Mouse (Mus musculus) heart, embryonic 11.5 days (tissue): ENCODE measurements around the gene Swap70. TPM values are rescaled to one million over a fixed set of nuclear protein-coding genes. Genes with fewer than 3 reads are reported as not detected.

Experiments used
- ATAC-seq: fragments of 200-750 bp; cut with Nextera tagmentation; replicated peaks from 2 replicates; pipeline ENCODE4 v1.8.0; 2017; ENCODE audit warnings: moderate library complexity; ENCODE audit not compliant: insufficient number of reproducible peaks, low FRiP score, low TSS enrichment
- H3K27ac ChIP-seq: fragments of 300-500 bp; sonication (generic); 2 replicates; pipeline ENCODE4 v1.5.1; 2014; ENCODE audit warnings: mild to moderate bottlenecking, low read depth, low read length
- H3K27me3 ChIP-seq: fragments of 300-500 bp; sonication (generic); 2 replicates; pipeline ENCODE4 v1.6.1; 2014; ENCODE audit warnings: mild to moderate bottlenecking, low read length, mixed read lengths; ENCODE audit not compliant: control insufficient read depth, insufficient read depth
- H3K36me3 ChIP-seq: fragments of 300-500 bp; sonication (generic); 2 replicates; pipeline ENCODE4 v1.6.1; 2014; ENCODE audit warnings: mild to moderate bottlenecking, low read length, moderate library complexity, mixed read lengths; ENCODE audit not compliant: control insufficient read depth, insufficient read depth
- H3K4me1 ChIP-seq: fragments of 300-500 bp; sonication (generic); 2 replicates; pipeline ENCODE4 v1.6.1; 2014; ENCODE audit warnings: low read length; ENCODE audit not compliant: control insufficient read depth, insufficient read depth
- H3K4me2 ChIP-seq: fragments of 300-500 bp; sonication (generic); 2 replicates; pipeline ENCODE4 v1.6.1; 2014; ENCODE audit warnings: mild to moderate bottlenecking, moderate library complexity
- H3K4me3 ChIP-seq: fragments of 300-500 bp; sonication (generic); 2 replicates; pipeline ENCODE4 v1.5.1; 2014; ENCODE audit warnings: low read depth, low read length
- H3K9ac ChIP-seq: fragments of 300-500 bp; sonication (generic); 2 replicates; pipeline ENCODE4 v1.6.1; 2014; ENCODE audit warnings: mild to moderate bottlenecking, low read depth, low read length, moderate library complexity
- H3K9me3 ChIP-seq: fragments of 300-500 bp; sonication (generic); replicated peaks from 2 replicates; pipeline ENCODE4 v1.6.1; 2016; ENCODE audit warnings: low read length; ENCODE audit not compliant: control insufficient read depth
- WGBS: fragments of 180-500 bp; shearing (Covaris S2); extraction: QIAGEN DNeasy Blood & Tissue Kit; methylation state at CpG from one replicate; pipeline ENCODE4 v1.1.7; 2014; ENCODE audit not compliant: insufficient replicate concordance; 5-methylcytosine and 5-hydroxymethylcytosine counted together
- polyA plus RNA-seq: library from polyadenylated mRNA; unstranded; fragments of >200 nt; fragmentation: Nextera tagmentation; extraction: Ambion mirVana; gene quantifications from 2 replicates; pipeline ENCODE4 v1.2.1, GENCODE M21; 2014

Gene Swap70
- polyA plus RNA-seq, 1 experiment from 2014 or later: 14.4 TPM

- Histone ChIP-seq H3K27ac (no peak overlapping the region), H3K36me3 (no peaks in the 10 kb centered on the region), H3K4me1 (peaks cover 11% of the 10 kb centered on the region; the same call in 1 of the 2 replicates), H3K27me3 (no peaks in the 10 kb centered on the region), H3K4me2 (no peak overlapping the region), H3K9me3 (no peaks in the 10 kb centered on the region), H3K4me3 (no peak overlapping the region), H3K9ac (no peak overlapping the region)
- no peak for ATAC-seq
- WGBS: 89% methylated on average over 5 of the region's 5 CpGs
Observed at GRCm38 (mm10) chr7:110242290-110242581, 20.7 kb downstream of the Swap70 start.

- WGBS: 65% methylated on average over 9 of the region's 9 CpGs
- H3K27ac ChIP-seq: peak overlapping the region; percentile 47
- H3K4me2 ChIP-seq: no peak overlapping the region
Observed at GRCm38 (mm10) chr7:110245128-110245527, 23.6 kb downstream of the Swap70 start.

GRCm38 (mm10) chr7:110246526-110246925 is 25.0 kb downstream of the Swap70 start:
- H3K4me2 ChIP-seq: no peak overlapping the region
- no peaks in the 10 kb centered on the region for H3K27me3 ChIP-seq
- 94% methylated on average over 9 of the region's 9 CpGs for WGBS
- no peak for ATAC-seq
- 0 out of 2 replicates have a peak, but pooled peaks cover 2% of the 10 kb centered on the region for H3K4me1 ChIP-seq
- no peaks in the 10 kb centered on the region for H3K36me3 ChIP-seq
- H3K9me3 ChIP-seq: no peaks in the 10 kb centered on the region
- no peak overlapping the region for H3K27ac ChIP-seq
- H3K9ac ChIP-seq: no peak overlapping the region
- no peak overlapping the region for H3K4me3 ChIP-seq

More at GRCm38 (mm10) chr7:110245128-110245527, 23.6 kb downstream of the Swap70 start:
- no peaks in the 10 kb centered on the region for H3K9me3 ChIP-seq
- ATAC-seq: no peak
- H3K36me3 ChIP-seq: no peaks in the 10 kb centered on the region
- 0 out of 2 replicates have a peak, but pooled peaks cover 2% of the 10 kb centered on the region for H3K4me1 ChIP-seq
- no peaks in the 10 kb centered on the region for H3K27me3 ChIP-seq
- H3K4me3 ChIP-seq: no peak overlapping the region
- H3K9ac ChIP-seq: no peak overlapping the region

GRCm38 (mm10) chr7:110247801-110248200 is 26.3 kb downstream of the Swap70 start:
- Histone ChIP-seq H3K4me3 (no peak overlapping the region), H3K4me2 (no peak overlapping the region), H3K9ac (no peak overlapping the region), H3K27ac (no peak overlapping the region), H3K27me3 (no peaks in the 10 kb centered on the region), H3K9me3 (no peaks in the 10 kb centered on the region), H3K36me3 (peaks cover 3% of the 10 kb centered on the region; the same call in 1 of the 2 replicates), H3K4me1 (0 out of 2 replicates have a peak, but pooled peaks cover 2% of the 10 kb centered on the region)
- 85% methylated on average over 3 of the region's 3 CpGs for WGBS
- ATAC-seq: no peak

GRCm38 (mm10) chr7:110248677-110249076 is 27.2 kb downstream of the Swap70 start:
- WGBS: 76% methylated on average over 4 of the region's 4 CpGs
- H3K27ac ChIP-seq: no peak overlapping the region
- ATAC-seq: no peak

GRCm38 (mm10) chr7:110253861-110254260 is 32.4 kb downstream of the Swap70 start:
- Histone ChIP-seq H3K27me3 (no peaks in the 10 kb centered on the region), H3K36me3 (peaks cover 5% of the 10 kb centered on the region; the same call in 1 of the 2 replicates), H3K9me3 (no peaks in the 10 kb centered on the region), H3K4me2 (no peak overlapping the region), H3K4me1 (peaks cover 26% of the 10 kb centered on the region), H3K27ac (peak overlapping the region; percentile 46), H3K4me3 (no peak overlapping the region), H3K9ac (no peak overlapping the region)
- no peak for ATAC-seq
- WGBS: 30% methylated on average over 2 of the region's 2 CpGs

More at GRCm38 (mm10) chr7:110248677-110249076, 27.2 kb downstream of the Swap70 start:
- no peak overlapping the region for H3K4me2 ChIP-seq
- H3K36me3 ChIP-seq: peaks cover 5% of the 10 kb centered on the region; the same call in 1 of the 2 replicates
- H3K4me1 ChIP-seq: peaks cover 8% of the 10 kb centered on the region
- H3K27me3 ChIP-seq: no peaks in the 10 kb centered on the region
- H3K9me3 ChIP-seq: no peaks in the 10 kb centered on the region
- H3K4me3 ChIP-seq: no peak overlapping the region
- H3K9ac ChIP-seq: no peak overlapping the region

GRCm38 (mm10) chr7:110254395-110254794 is 32.9 kb downstream of the Swap70 start:
- no peak for ATAC-seq
- 72% methylated on average over 5 of the region's 5 CpGs for WGBS
- peaks cover 5% of the 10 kb centered on the region; the same call in 1 of the 2 replicates for H3K36me3 ChIP-seq
- peaks cover 26% of the 10 kb centered on the region for H3K4me1 ChIP-seq
- H3K27me3 ChIP-seq: no peaks in the 10 kb centered on the region
- H3K4me3 ChIP-seq: no peak overlapping the region
- no peak overlapping the region for H3K4me2 ChIP-seq
- no peak overlapping the region for H3K9ac ChIP-seq
- no peaks in the 10 kb centered on the region for H3K9me3 ChIP-seq
- H3K27ac ChIP-seq: no peak overlapping the region

- no peak for ATAC-seq
- H3K9ac ChIP-seq: no peak overlapping the region
- peaks cover 2% of the 10 kb centered on the region; the same call in 1 of the 2 replicates for H3K36me3 ChIP-seq
- H3K4me2 ChIP-seq: no peak overlapping the region; the same call in 1 of the 2 replicates
- no peaks in the 10 kb centered on the region for H3K27me3 ChIP-seq
- WGBS: 58% methylated on average over 2 of the region's 2 CpGs
- no peaks in the 10 kb centered on the region for H3K9me3 ChIP-seq
- no peak overlapping the region for H3K4me3 ChIP-seq
- peak overlapping the region; percentile 55 for H3K27ac ChIP-seq
- peaks cover 28% of the 10 kb centered on the region for H3K4me1 ChIP-seq
Observed at GRCm38 (mm10) chr7:110257059-110257458, 35.5 kb downstream of the Swap70 start.
